Mouse (Mus musculus): Measurements from ENCODE around the gene Gorasp1. TPM values are rescaled to one million over a fixed set of nuclear protein-coding genes. Genes with fewer than 3 reads are reported as not detected.
A peak's percentile ranks its signal among the peaks of the same experiment; 100 is the strongest.

Gene Gorasp1
- polyA plus RNA-seq, 1 experiment = 8.9 TPM

DNA sequence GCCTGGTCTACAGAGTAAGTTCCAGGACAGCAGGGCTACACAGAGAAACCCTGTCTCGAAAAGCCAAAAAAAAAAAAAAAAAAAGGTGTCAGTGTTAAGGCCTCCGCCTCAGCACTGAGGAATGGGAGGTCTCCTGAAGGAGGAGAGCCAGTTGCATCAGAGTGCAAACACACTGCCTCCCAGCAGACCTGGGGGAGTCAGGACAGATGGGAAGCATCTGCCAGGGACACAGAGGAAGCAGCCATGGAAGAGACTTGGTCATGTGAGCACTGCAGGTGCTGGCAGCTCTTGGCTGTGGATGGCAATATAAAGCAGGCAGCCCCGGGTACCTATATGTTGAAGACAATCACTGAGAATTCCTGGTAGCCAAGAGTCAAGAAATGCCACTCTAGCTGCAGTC, 27.4 kb downstream of the Gorasp1 start:
- Histone ChIP-seq H3K27ac (ENCODE audit: insufficient read depth, low read depth, low read length) (no peak overlapping the region), H3K4me1 (ENCODE audit: control insufficient read depth, insufficient read depth, low read length) (no peaks in the 10 kb centered on the region), H3K4me3 (ENCODE audit: insufficient read depth, low read length) (no peak overlapping the region)
- TF ChIP-seq POLR2A (IDR thresholded peaks at IDR 0.05; ENCODE audit: borderline replicate concordance, low read depth, low read length) (no peak), CTCF (IDR thresholded peaks at IDR 0.05; ENCODE audit: low read depth, low read length) (no peak)

DNA sequence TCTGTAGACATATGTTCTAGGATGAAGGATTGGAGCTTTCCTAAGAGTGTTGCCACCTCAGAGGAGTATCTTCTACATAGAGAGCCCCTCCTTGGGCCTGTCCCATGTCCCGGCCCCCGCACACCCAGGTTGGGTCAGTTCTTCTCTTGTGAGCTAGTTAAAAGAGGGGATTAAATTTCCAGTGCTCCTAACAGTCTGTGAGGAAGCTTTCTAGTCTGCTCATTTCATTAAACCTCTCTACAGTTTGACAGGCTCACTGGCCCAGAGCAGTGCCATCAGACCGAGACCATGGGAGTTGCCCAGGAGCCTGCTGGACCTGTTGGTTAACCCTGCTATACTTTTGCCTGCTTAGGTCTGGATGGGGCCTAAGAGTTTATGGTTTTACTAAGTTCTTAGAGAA, 28.7 kb downstream of the Gorasp1 start:
- no peak for TF ChIP-seq POLR2A (IDR thresholded peaks at IDR 0.05; ENCODE audit: borderline replicate concordance, low read depth, low read length)
- TF ChIP-seq CTCF (IDR thresholded peaks at IDR 0.05; ENCODE audit: low read depth, low read length) = no peak
- H3K4me1 ChIP-seq (ENCODE audit: control insufficient read depth, insufficient read depth, low read length) = peaks cover 2% of the 10 kb centered on the region; the same call in 1 of the 2 replicates
- H3K27ac ChIP-seq (ENCODE audit: insufficient read depth, low read depth, low read length) = no peak overlapping the region
- H3K4me3 ChIP-seq (ENCODE audit: insufficient read depth, low read length) = no peak overlapping the region

DNA sequence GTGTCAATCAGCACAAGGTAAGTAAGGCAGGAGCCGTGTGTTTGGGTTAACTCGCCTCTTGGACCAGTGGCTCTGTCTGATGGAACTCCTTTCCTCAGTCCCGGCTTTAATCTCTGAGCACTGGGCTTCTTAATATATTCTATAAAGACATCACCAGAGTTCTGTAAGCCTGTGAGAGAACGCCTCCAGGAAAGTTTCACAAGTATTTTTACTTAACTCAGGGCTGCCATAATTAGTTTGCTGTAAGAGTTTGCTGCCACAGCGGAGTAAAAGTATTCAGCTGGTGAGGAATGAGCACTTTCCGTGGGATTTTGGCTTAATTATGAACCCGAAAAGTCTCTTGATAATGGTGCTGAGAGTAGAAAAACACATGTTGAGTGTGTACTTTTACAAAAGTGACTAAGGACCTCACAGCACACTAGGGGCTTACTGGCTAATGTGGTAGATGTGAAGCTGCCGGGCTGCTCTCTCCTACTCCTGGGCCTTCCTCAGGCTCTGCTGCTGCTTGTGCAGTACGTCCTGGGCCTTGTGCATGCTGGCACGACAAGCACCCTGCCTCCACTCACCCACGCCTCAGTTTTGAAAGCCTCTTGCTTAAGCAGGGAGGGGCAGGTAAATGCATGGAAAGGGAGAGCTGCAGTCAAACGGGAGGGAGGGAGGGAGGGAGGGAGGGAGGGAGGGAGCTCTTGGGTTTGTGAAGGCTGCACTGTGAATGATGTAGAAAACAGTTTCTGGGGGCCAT, 34.8 kb downstream of the Gorasp1 start:
- no peak overlapping the region for H3K4me3 ChIP-seq (ENCODE audit: insufficient read depth, low read length)
- TF ChIP-seq CTCF (IDR thresholded peaks at IDR 0.05; ENCODE audit: low read depth, low read length) (no peak), POLR2A (IDR thresholded peaks at IDR 0.05; ENCODE audit: borderline replicate concordance, low read depth, low read length) (no peak)

DNA sequence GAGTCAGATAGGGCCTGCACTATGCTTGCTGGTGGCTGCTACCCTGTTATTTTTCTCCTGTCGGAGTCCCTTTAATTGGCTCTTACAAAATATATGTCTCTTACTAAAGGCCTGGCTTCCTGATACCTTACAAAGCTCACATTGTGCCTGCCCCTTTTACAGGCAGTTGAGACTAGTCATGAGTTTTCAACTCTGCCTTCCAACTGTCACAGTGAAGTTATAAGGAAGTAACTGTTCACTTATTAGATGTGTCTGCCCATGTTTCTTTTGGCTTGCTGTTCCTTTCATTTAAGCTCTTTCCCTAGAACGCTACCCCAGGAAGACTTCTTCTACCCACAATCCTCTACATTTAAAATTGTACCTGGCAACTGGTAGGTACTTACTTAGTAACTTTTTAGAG, 37.9 kb downstream of the Gorasp1 start:
- TF ChIP-seq CTCF (IDR thresholded peaks at IDR 0.05; ENCODE audit: low read depth, low read length) (no peak), POLR2A (IDR thresholded peaks at IDR 0.05; ENCODE audit: borderline replicate concordance, low read depth, low read length) (no peak)
- peaks cover 37% of the 10 kb centered on the region for H3K4me1 ChIP-seq (ENCODE audit: control insufficient read depth, insufficient read depth, low read length)
- no peak overlapping the region for H3K4me3 ChIP-seq (ENCODE audit: insufficient read depth, low read length)
- 0 out of 2 replicates have a peak overlapping the region, but pooled peaks have one; percentile 8 for H3K27ac ChIP-seq (ENCODE audit: insufficient read depth, low read depth, low read length)

More for the DNA sequence above, 34.8 kb downstream of the Gorasp1 start:
- Histone ChIP-seq H3K4me1 (ENCODE audit: control insufficient read depth, insufficient read depth, low read length) (peaks cover 30% of the 10 kb centered on the region), H3K27ac (ENCODE audit: insufficient read depth, low read depth, low read length) (no peak overlapping the region)

DNA sequence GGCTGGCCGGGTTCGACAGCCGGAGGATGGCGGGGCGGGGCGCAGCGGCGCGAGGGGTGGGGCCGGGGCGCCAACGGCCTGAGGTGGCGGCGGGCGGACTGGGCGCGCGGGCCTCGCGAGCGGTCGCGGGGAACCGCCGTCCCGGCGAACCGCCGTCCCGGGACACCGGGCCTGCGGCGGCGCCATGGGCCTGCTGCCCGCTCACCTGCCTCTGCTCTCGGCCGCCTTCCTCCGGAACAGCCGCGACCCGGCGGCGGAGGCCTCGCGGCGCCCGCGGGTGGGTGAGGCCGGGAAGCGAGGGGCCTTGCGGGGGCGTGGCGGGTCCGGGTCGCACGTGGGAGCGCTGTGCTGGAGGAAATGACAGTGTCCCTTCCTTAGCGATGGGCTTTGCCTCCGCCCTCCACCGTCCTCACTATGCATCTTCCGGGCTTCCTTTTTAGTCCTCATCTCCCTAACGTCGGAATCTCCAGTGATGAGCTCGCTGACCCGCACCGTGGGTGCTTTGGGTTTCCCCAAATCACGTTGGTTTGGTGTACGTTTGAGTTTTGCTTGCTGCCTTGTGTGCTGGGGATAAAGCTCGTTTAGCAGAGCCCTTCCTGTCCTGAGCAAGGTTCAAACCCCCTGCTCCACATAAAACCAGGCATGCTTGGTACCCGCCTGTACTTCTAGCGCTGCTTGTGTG, 42.2 kb downstream of the Gorasp1 start:
- H3K4me1 ChIP-seq (ENCODE audit: control insufficient read depth, insufficient read depth, low read length) = peaks cover 27% of the 10 kb centered on the region
- peak overlapping the region; percentile 58 for H3K27ac ChIP-seq (ENCODE audit: insufficient read depth, low read depth, low read length)
- TF ChIP-seq POLR2A (IDR thresholded peaks at IDR 0.05; ENCODE audit: borderline replicate concordance, low read depth, low read length) (no peak), CTCF (IDR thresholded peaks at IDR 0.05; ENCODE audit: low read depth, low read length) (no peak)
- H3K4me3 ChIP-seq (ENCODE audit: insufficient read depth, low read length) = peak overlapping the region; percentile 90

DNA sequence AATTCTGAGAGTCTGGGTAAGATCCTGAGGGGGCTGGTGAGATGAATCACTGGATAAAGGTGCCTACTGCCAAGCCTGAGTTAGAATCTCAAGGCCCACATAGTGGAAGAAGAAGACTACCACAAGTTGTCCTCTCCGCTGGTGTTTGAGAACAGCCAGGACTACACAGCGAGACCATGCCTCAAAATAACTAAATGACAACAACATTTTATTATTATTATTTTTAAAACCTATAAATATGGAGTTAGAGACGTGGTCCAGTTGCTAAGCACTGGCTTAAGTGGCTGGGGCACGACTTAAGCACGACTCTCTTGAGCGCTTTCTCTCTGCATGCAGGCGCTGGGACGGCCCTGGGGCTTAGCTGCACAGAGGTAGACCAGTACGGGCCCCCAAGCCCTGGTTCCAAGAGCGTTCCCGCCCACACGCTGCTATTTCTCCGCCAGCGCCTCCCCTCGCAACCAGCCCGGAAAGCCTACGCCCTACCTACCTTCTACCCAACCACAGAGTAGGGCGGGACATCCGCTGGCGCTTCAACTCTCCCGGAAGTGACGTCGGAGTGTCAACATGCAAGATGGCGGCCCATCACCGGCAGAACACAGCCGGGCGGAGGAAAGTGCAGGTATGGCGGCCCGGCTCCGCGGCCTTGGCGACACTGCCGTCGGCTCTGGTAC, 42.9 kb downstream of the Gorasp1 start, which contains the start of gene Wdr48:
TSS of gene Wdr48 (plus strand) at position 540 of the 671 bp plus-strand sequence.
- Histone ChIP-seq H3K4me3 (ENCODE audit: insufficient read depth, low read length) (peak within 1 kb of the TSS; percentile 90), H3K27ac (ENCODE audit: insufficient read depth, low read depth, low read length) (peak within 1 kb of the TSS; percentile 58), H3K4me1 (ENCODE audit: control insufficient read depth, insufficient read depth, low read length) (peaks cover 21% of the 10 kb centered on the region)
- TF ChIP-seq CTCF (IDR thresholded peaks at IDR 0.05; ENCODE audit: low read depth, low read length) (no peak), POLR2A (IDR thresholded peaks at IDR 0.05; ENCODE audit: borderline replicate concordance, low read depth, low read length) (peak; percentile 27; the same call in 1 of the 2 replicates)

DNA sequence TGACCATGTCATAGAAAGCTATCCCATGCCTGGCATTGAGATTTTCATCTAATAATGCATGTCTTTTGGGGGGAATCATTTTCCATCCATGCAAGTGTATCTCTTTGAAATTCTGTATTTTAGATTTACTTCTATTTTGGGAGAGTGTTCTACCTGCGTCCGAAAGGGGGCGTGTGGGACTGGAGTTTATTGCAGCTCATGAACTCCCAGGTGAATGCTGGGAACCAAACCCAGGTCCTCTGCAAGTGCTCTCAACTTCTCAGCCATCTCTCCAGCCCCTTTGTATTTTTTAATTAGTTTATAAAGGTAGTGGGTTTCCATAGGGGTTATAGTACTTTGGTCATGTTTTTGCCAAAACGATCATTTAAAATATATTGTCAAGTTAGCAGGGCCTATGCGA, 43.5 kb downstream of the Gorasp1 start:
- Histone ChIP-seq H3K27ac (ENCODE audit: insufficient read depth, low read depth, low read length) (no peak overlapping the region), H3K4me1 (ENCODE audit: control insufficient read depth, insufficient read depth, low read length) (peaks cover 16% of the 10 kb centered on the region), H3K4me3 (ENCODE audit: insufficient read depth, low read length) (no peak overlapping the region)
- TF ChIP-seq POLR2A (IDR thresholded peaks at IDR 0.05; ENCODE audit: borderline replicate concordance, low read depth, low read length) (no peak), CTCF (IDR thresholded peaks at IDR 0.05; ENCODE audit: low read depth, low read length) (no peak)

DNA sequence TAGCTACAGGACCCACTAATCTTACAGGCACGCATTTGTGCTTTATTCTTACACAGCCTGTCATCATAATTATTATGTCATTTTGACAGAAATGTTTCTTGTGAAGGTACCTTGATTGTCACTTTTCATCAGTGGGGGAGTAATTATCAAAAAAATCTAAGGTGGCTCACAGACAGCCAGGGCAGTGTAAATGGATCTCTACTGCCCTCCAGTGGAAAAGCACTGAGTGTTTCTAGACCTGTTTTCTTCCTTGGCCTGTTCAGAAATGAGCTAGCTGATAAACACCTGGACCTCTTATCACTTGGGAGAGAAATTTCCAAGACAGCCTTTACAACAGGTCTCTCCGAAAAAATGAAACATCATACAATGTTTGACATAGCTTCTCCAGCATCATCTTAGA, 46.7 kb downstream of the Gorasp1 start:
- TF ChIP-seq POLR2A (IDR thresholded peaks at IDR 0.05; ENCODE audit: borderline replicate concordance, low read depth, low read length) (no peak), CTCF (IDR thresholded peaks at IDR 0.05; ENCODE audit: low read depth, low read length) (no peak)
- Histone ChIP-seq H3K27ac (ENCODE audit: insufficient read depth, low read depth, low read length) (no peak overlapping the region), H3K4me3 (ENCODE audit: insufficient read depth, low read length) (no peak overlapping the region)

DNA sequence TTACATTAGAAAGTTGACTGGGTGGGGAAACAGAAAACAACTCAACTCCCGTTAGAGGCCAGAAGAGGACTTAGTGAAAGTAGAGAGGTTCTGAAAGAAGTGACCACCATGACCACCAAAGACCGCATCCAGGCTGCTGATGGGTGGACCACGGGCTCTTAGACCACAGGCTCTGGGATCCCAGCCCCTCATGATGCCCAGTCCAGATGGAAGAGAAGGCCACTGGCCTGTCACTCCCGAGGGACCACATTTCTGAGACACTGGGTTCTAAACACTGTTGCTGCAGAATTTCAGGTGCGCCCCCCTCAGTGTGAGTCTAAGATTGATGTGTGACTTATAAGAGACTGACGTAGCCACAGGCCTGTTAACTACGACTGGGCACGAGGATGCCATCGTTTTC, 47.9 kb downstream of the Gorasp1 start:
- Histone ChIP-seq H3K4me3 (ENCODE audit: insufficient read depth, low read length) (no peak overlapping the region), H3K27ac (ENCODE audit: insufficient read depth, low read depth, low read length) (no peak overlapping the region), H3K4me1 (ENCODE audit: control insufficient read depth, insufficient read depth, low read length) (0 out of 2 replicates have a peak, but pooled peaks cover 2% of the 10 kb centered on the region)
- TF ChIP-seq CTCF (IDR thresholded peaks at IDR 0.05; ENCODE audit: low read depth, low read length) (no peak), POLR2A (IDR thresholded peaks at IDR 0.05; ENCODE audit: borderline replicate concordance, low read depth, low read length) (no peak)

More for the DNA sequence above, 46.7 kb downstream of the Gorasp1 start:
- peaks cover 2% of the 10 kb centered on the region for H3K4me1 ChIP-seq (ENCODE audit: control insufficient read depth, insufficient read depth, low read length)

All from bone marrow macrophage, adult 2 months (primary cell).